Mouse (Mus musculus) kidney, embryonic 15.5 days (tissue): Measurements from ENCODE around the gene Ckap5. TPM values are rescaled to one million over a fixed set of nuclear protein-coding genes. Genes with fewer than 3 reads are reported as not detected.
"Not testable (repeated sequence)": the region's sequence is repeated elsewhere in the genome, so short reads cannot be mapped to it uniquely, and the experiment has no call there.

Source experiments
- ATAC-seq: fragments of 200-750 bp; cut with Nextera tagmentation; replicated peaks from 2 replicates; pipeline ENCODE4 v1.8.0; 2017; ENCODE audit warnings: moderate TSS enrichment; ENCODE audit not compliant: low FRiP score
- H3K27ac ChIP-seq: fragments of 300-500 bp; sonication (generic); 2 replicates; pipeline ENCODE4 v1.5.1; 2015; ENCODE audit warnings: mild to moderate bottlenecking, inconsistent platforms
- H3K27me3 ChIP-seq: fragments of 300-500 bp; sonication (generic); 2 replicates; pipeline ENCODE4 v1.6.1; 2015; ENCODE audit warnings: inconsistent platforms
- H3K36me3 ChIP-seq: fragments of 300-500 bp; sonication (generic); 2 replicates; pipeline ENCODE4 v1.6.1; 2015; ENCODE audit warnings: inconsistent platforms
- H3K4me1 ChIP-seq: fragments of 300-500 bp; sonication (generic); 2 replicates; pipeline ENCODE4 v1.6.1; 2015; ENCODE audit warnings: inconsistent platforms
- H3K4me2 ChIP-seq: fragments of 300-500 bp; sonication (generic); 2 replicates; pipeline ENCODE4 v1.6.1; 2015; ENCODE audit warnings: moderate library complexity, mild to moderate bottlenecking, inconsistent platforms
- H3K4me3 ChIP-seq: fragments of 300-500 bp; sonication (generic); replicated peaks from 2 replicates; pipeline ENCODE4 v1.5.1; 2015; ENCODE audit warnings: mild to moderate bottlenecking, inconsistent platforms
- H3K9ac ChIP-seq: fragments of 300-500 bp; sonication (generic); 2 replicates; pipeline ENCODE4 v1.6.1; 2015; ENCODE audit warnings: mild to moderate bottlenecking, inconsistent platforms
- H3K9me3 ChIP-seq: fragments of 300-500 bp; sonication (generic); replicated peaks from 2 replicates; pipeline ENCODE4 v1.6.1; 2016; ENCODE audit warnings: inconsistent platforms
- WGBS: fragments of 180-500 bp; shearing (Covaris S2); methylation state at CpG from one replicate; pipeline ENCODE4 v1.1.7; 2015; ENCODE audit warnings: mixed read lengths; 5-methylcytosine and 5-hydroxymethylcytosine counted together
- polyA plus RNA-seq: library from polyadenylated mRNA; unstranded; fragments of >200 nt; fragmentation: Nextera tagmentation; extraction: Ambion mirVana; gene quantifications from 2 replicates; pipeline ENCODE4 v1.2.1, GENCODE M21; 2015

Ckap5 gene
- 83.3 and 100 TPM in 2 replicates for polyA plus RNA-seq

- H3K4me1 ChIP-seq = peaks cover 5% of the 10 kb centered on the region; the same call in 1 of the 2 replicates
- WGBS = under 1% methylated on average over 63 of the region's 64 CpGs
Measured at GRCm38 (mm10) chr2:91526294-91527146, at the start of gene Ckap5. Ckap5 (plus strand) TSS chr2:91526762.

GRCm38 (mm10) chr2:91476841-91477240, 49.7 kb upstream of the Ckap5 start:
- H3K4me1 ChIP-seq = peaks cover 26% of the 10 kb centered on the region
- no peaks in the 10 kb centered on the region for H3K27me3 ChIP-seq
- no peak overlapping the region for H3K4me3 ChIP-seq
- 48% methylated on average over 7 of the region's 7 CpGs for WGBS
- no peak overlapping the region for H3K4me2 ChIP-seq
- no peaks in the 10 kb centered on the region for H3K9me3 ChIP-seq
- no peak overlapping the region for H3K9ac ChIP-seq
- H3K36me3 ChIP-seq = peaks cover 91% of the 10 kb centered on the region
- no peak for ATAC-seq
- no peak overlapping the region for H3K27ac ChIP-seq

More at GRCm38 (mm10) chr2:91526294-91527146, at the start of gene Ckap5:
- H3K27ac ChIP-seq = peak within 1 kb of the TSS; percentile 90
- peak within 1 kb of the TSS; percentile 99 for H3K9ac ChIP-seq
- H3K36me3 ChIP-seq = peaks cover 18% of the 10 kb centered on the region
- H3K4me2 ChIP-seq = peak within 1 kb of the TSS; percentile 71
- H3K9me3 ChIP-seq = no peaks in the 10 kb centered on the region
- H3K27me3 ChIP-seq = no peaks in the 10 kb centered on the region
- ATAC-seq = peak; percentile 99
- peak within 1 kb of the TSS; percentile 98 for H3K4me3 ChIP-seq

GRCm38 (mm10) chr2:91480399-91480801, 46.2 kb upstream of the Ckap5 start:
- Histone ChIP-seq H3K9me3 (no peaks in the 10 kb centered on the region), H3K4me2 (no peak overlapping the region), H3K27ac (no peak overlapping the region), H3K9ac (no peak overlapping the region), H3K36me3 (peaks cover 85% of the 10 kb centered on the region), H3K27me3 (no peaks in the 10 kb centered on the region), H3K4me3 (no peak overlapping the region), H3K4me1 (peaks cover 11% of the 10 kb centered on the region)
- WGBS = 96% methylated on average over 9 of the region's 9 CpGs
- ATAC-seq = no peak

GRCm38 (mm10) chr2:91480805-91481514, 45.6 kb upstream of the Ckap5 start:
- Histone ChIP-seq H3K4me2 (no peak overlapping the region), H3K9ac (no peak overlapping the region), H3K27me3 (no peaks in the 10 kb centered on the region), H3K4me3 (no peak overlapping the region), H3K36me3 (peaks cover 84% of the 10 kb centered on the region), H3K27ac (no peak overlapping the region), H3K9me3 (no peaks in the 10 kb centered on the region), H3K4me1 (peaks cover 6% of the 10 kb centered on the region; the same call in 1 of the 2 replicates)
- WGBS = 67% methylated on average over 6 of the region's 6 CpGs
- ATAC-seq = no peak

- ATAC-seq = no peak
- no peak overlapping the region for H3K27ac ChIP-seq
- WGBS = 79% methylated on average over 4 of the region's 4 CpGs
- no peaks in the 10 kb centered on the region for H3K9me3 ChIP-seq
- H3K4me1 ChIP-seq = no peaks in the 10 kb centered on the region
- peaks cover 85% of the 10 kb centered on the region for H3K36me3 ChIP-seq
- H3K9ac ChIP-seq = no peak overlapping the region
- no peaks in the 10 kb centered on the region for H3K27me3 ChIP-seq
- no peak overlapping the region for H3K4me3 ChIP-seq
- H3K4me2 ChIP-seq = no peak overlapping the region
Measured at GRCm38 (mm10) chr2:91484698-91485097, 41.9 kb upstream of the Ckap5 start.

GRCm38 (mm10) chr2:91485256-91485655, 41.3 kb upstream of the Ckap5 start:
- Histone ChIP-seq H3K4me2 (no peak overlapping the region), H3K9ac (no peak overlapping the region), H3K9me3 (no peaks in the 10 kb centered on the region), H3K36me3 (peaks cover 86% of the 10 kb centered on the region), H3K27me3 (no peaks in the 10 kb centered on the region), H3K27ac (no peak overlapping the region), H3K4me1 (no peaks in the 10 kb centered on the region), H3K4me3 (no peak overlapping the region)
- 80% methylated on average over 6 of the region's 6 CpGs for WGBS
- no peak for ATAC-seq

GRCm38 (mm10) chr2:91487295-91487694, 39.3 kb upstream of the Ckap5 start:
- H3K36me3 ChIP-seq = peaks cover 89% of the 10 kb centered on the region
- WGBS = 54% methylated on average over 3 of the region's 3 CpGs
- H3K4me3 ChIP-seq, H3K4me1 ChIP-seq, H3K9ac ChIP-seq, ATAC-seq, H3K27ac ChIP-seq, H3K9me3 ChIP-seq, H3K4me2 ChIP-seq, H3K27me3 ChIP-seq: not testable (repeated sequence)

GRCm38 (mm10) chr2:91492071-91492635, 34.4 kb upstream of the Ckap5 start:
- no peak overlapping the region for H3K9ac ChIP-seq
- no peak overlapping the region for H3K4me3 ChIP-seq
- 91% methylated on average over 12 of the region's 12 CpGs for WGBS
- no peaks in the 10 kb centered on the region for H3K9me3 ChIP-seq
- H3K36me3 ChIP-seq = peaks cover 88% of the 10 kb centered on the region
- no peaks in the 10 kb centered on the region for H3K27me3 ChIP-seq
- no peak overlapping the region for H3K27ac ChIP-seq
- H3K4me1 ChIP-seq = no peaks in the 10 kb centered on the region
- H3K4me2 ChIP-seq = no peak overlapping the region
- ATAC-seq = no peak

DNA sequence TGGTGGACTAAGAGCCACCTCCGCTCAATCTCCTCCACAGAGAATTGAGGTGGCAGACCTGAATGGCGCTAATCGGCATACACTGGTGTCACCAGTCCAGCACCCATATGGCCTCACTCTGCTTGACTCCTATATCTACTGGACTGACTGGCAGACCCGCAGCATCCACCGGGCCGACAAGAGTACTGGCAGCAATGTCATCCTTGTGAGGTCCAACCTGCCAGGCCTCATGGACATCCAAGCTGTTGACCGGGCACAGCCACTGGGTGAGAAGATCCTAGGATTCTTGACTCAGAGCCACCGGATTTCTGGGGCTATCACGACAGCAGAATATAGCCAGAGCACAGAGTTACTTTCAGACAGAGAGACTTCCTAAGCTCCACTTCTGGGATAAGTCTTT, 32.6 kb upstream of the Ckap5 start:
- H3K9me3 ChIP-seq = no peaks in the 10 kb centered on the region
- WGBS = 99% methylated on average over 9 of the region's 9 CpGs
- H3K4me1 ChIP-seq = no peaks in the 10 kb centered on the region
- H3K9ac ChIP-seq = no peak overlapping the region
- no peak overlapping the region for H3K4me3 ChIP-seq
- H3K27me3 ChIP-seq = no peaks in the 10 kb centered on the region
- H3K36me3 ChIP-seq = peaks cover 90% of the 10 kb centered on the region
- ATAC-seq = no peak
- H3K27ac ChIP-seq = no peak overlapping the region
- no peak overlapping the region for H3K4me2 ChIP-seq

GRCm38 (mm10) chr2:91498093-91498719, 28.4 kb upstream of the Ckap5 start:
- H3K27ac ChIP-seq = no peak overlapping the region
- H3K9ac ChIP-seq = no peak overlapping the region
- H3K9me3 ChIP-seq = no peaks in the 10 kb centered on the region
- WGBS = 82% methylated on average over 8 of the region's 8 CpGs
- H3K4me1 ChIP-seq = no peaks in the 10 kb centered on the region
- H3K4me3 ChIP-seq = no peak overlapping the region
- H3K4me2 ChIP-seq = no peak overlapping the region
- no peak for ATAC-seq
- H3K27me3 ChIP-seq = no peaks in the 10 kb centered on the region
- H3K36me3 ChIP-seq = peaks cover 81% of the 10 kb centered on the region

- 89% methylated on average over 8 of the region's 8 CpGs for WGBS
- peaks cover 80% of the 10 kb centered on the region for H3K36me3 ChIP-seq
- H3K4me3 ChIP-seq = no peak overlapping the region
- no peaks in the 10 kb centered on the region for H3K9me3 ChIP-seq
- no peak for ATAC-seq
- H3K4me1 ChIP-seq = no peaks in the 10 kb centered on the region
- no peak overlapping the region for H3K9ac ChIP-seq
- H3K27me3 ChIP-seq = no peaks in the 10 kb centered on the region
- H3K4me2 ChIP-seq = no peak overlapping the region
- H3K27ac ChIP-seq = no peak overlapping the region
Measured at GRCm38 (mm10) chr2:91508076-91508475, 18.5 kb upstream of the Ckap5 start.

- H3K4me1 ChIP-seq = no peaks in the 10 kb centered on the region
- no peaks in the 10 kb centered on the region for H3K27me3 ChIP-seq
- peaks cover 9% of the 10 kb centered on the region for H3K36me3 ChIP-seq
- no peak overlapping the region for H3K27ac ChIP-seq
- no peak overlapping the region for H3K4me2 ChIP-seq
- no peaks in the 10 kb centered on the region for H3K9me3 ChIP-seq
- no peak overlapping the region for H3K9ac ChIP-seq
- ATAC-seq = no peak
- no peak overlapping the region for H3K4me3 ChIP-seq
- WGBS = 32% methylated on average over 2 of the region's 2 CpGs
Measured at GRCm38 (mm10) chr2:91517186-91517585, 9.4 kb upstream of the Ckap5 start.
